Mouse (Mus musculus): Measurements from ENCODE around the gene Hk2.

Hk2 gene

DNA sequence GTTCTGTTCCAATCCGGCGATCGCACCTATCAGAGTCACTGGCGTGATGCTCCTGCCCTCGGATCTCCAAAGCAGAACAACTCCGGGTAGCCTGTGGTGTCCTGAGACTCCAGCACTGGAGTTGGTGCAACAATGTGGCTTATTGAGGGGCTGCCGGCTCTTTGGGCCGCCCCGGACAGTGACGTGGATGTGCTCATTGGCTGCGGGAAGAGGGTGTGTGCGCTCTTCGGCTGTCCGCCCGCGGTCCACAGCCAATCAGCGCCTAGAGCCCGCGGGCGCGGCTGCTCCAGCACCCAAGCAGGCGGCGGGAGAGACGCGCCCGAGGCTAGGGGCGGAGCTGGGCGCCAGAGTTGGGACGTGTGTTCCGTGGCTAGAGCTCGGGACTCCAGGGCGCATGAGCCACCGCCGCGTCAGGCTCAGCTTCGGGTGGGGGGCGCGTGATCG, at the start of gene Hk2:
TSS of gene Hk2 (minus strand) at position 134 of the 444 bp plus-strand sequence.
- peak; percentile 96 for DNase-seq

DNA sequence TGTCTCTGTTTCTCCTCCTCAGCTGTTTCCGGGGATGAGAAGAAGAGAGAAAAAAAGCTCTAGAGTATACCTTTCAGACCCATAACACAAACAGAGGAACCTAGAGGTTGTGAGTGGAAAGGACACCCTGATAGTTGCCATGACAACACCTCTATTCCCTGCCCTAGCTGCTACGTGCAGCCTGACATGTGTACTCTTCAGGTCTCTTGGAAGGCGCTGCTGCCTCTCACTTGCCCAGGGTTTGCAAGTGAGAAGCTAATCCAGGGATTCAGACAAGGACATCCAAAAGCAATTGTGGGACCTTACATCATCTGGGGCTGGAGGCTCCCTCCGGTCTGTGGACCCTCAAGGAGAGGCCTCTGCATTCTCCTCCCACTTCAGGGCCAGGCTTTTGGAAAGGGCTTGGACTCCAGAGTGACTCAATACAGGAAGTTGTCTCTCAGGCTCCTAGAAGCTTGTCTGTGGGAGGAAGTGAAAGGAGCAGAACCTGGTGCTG, 47.6 kb upstream of the Hk2 start:
- DNase-seq, result no peak

DNA sequence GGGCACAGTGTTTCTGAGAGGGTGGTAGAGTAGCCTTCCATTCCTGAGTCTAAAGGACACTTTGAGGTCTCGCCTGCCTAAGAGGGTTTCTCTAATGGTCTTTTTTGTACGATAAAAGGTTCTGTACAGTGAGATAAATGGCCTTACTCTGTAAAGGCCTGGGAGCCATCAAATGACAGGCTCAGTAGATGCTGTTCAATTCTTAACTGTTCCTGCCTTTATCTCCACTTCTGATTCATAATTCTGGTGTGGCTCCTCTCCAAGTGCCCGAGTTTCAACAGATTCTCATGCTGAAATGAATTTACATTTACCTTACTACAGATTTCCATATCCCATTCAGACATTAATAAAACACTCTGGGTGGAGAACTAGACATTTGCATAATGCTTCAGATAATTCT, 46.5 kb upstream of the Hk2 start:
- no peak for DNase-seq

DNA sequence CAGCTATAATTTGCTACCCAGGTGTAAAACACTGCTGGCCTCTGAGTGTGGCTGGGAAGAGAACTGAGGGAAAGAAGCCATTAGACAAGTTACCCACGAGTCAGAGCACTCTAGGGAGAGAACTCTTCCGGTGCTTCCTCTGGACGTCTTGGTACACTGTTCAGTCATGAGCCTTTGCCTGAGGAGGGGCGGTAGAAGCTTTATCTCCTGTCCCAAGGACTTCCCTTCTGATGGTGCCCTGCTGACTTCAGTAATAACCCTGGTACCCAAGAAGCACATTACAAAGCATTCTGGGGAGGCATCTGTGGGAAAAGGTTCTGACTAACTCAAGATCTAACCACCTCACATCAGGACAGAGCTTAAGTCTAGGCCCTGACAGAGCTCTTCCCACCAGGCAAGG, 40.6 kb upstream of the Hk2 start:
- no peak for DNase-seq

DNA sequence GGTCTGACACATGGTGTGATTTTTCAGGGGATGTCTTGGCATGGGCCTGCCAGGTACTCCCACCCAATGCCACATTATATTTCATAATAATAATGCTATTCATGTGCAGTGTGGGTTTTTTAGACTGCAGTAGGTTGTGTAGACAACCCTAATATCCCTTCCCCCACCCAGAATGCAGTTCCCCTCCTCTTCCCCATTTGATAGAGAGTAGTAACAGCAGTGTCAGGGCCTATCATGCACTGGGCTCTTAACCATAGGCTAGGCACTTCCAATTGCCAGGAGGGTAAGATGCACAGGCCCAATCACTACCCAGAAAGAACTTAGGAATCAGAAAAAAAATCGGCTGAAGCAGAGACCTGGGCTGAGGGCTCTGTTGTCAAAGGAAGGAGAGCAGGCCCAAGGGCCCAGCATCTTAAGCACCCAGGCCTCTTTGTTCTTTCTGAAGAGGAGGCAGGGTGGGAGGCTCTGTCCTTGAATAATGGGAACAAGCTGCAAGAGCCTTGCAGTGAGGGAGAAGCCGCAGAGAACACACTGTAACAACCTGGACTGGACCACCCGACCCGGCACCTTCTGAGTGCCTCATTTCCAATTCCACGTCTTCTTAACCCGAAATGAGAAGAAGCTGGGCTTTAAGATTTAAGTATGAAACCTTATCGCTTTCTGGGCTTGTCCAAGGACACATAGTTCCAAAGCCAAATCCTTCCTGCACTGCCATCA, 33.9 kb upstream of the Hk2 start:
- DNase-seq, result no peak

DNA sequence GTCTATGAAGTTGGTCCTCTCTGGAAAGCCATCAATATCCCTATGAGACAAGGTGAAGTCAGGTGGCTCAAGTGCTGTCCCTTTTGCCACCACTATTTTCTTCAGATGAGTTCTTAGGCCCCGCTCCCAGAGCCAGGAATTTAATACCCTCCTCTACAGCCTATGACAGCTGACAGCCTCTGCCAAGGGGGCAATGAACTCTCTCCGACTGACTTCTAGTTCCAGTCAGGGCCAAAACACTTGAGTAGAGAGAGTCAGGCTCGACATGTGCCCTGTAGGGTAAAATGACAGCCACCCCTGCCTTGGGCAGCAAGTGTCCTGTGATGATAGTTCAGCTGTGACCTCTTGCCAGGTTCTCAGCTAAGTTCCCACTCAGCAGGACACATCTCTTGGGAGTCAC, 32.7 kb upstream of the Hk2 start:
- DNase-seq, result no peak

DNA sequence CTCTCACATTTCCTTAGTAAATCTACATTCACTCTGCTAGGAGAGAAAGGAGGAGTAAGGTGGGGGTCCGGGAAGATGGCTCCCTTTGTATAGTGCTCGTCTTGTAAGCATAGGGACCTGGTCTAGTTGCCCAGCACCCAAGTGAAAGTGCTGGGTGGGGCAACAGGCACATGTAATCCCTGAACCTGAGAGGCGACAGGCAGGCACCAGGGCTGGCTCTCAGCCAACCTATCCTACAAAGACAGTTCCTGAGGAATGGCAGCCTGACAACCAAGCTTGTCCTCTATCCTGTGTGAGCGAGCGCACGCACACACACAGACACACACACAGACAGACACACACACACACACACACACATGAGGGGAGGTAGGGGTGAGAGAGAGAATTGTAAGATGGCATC, 32.2 kb upstream of the Hk2 start:
- no peak for DNase-seq

DNA sequence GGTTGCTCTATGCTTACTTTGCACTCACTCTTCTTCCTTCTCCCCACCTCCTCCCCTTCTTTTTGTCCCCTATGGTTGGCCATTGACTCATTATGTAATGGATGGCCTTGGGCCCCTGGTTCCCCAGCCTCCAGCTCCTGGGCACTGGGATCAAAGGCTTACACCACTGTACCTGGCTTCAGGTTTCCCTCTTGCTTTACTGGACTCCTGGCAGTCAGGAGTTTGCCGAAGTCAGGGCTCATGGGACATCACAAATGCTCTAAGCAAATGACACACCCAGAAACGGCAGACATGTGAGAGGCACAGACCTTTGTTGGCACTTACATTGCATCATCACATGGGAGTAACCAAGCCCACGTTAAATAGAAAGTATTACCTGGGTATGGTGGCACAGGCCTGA, 31.6 kb upstream of the Hk2 start:
- DNase-seq, result no peak

DNA sequence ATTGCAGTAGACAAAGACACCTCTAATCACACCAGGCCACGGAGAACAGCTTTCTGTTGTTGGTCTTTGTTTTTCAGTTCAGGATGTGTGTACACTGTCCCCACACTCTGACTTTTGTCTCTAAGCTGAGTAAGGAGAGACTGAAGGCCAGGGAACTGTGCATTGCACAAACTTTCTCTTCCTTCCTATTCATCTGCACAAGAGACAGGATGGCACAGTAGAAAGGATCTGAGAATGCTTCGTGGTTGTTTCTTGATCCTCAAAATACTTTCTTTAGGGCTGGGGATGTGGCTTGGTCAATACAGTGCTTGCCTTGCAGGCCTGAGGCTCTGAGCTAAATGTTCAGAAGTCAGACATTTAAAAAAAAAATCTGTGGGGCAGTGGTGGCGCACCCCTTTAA, 30.7 kb upstream of the Hk2 start:
- DNase-seq, result no peak

DNA sequence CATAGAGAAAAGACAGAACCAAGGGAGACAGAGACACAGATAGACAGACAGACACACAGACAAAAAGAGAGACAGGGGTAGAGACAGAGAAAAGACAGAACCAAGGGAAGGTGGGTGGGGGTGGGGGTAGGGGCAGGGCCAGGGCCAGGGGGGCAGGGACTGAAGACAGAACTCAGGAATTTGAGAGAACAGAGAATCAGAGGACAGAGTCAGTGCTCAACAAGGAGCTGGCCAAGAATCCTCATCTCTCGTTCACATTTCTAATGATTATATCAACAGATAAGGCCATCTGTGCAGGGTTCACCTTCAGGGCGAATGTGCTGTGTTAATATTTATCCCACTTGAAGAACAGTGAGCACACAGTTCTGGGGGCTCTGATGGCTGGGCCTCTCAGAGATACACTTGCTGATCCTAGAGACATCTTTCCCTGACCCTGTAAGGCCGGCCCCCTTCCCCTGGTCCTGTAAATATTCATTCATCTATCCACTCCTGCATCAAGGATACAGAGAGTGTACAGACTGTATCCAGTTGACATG, 24.0 kb upstream of the Hk2 start:
- DNase-seq, result no peak

DNA sequence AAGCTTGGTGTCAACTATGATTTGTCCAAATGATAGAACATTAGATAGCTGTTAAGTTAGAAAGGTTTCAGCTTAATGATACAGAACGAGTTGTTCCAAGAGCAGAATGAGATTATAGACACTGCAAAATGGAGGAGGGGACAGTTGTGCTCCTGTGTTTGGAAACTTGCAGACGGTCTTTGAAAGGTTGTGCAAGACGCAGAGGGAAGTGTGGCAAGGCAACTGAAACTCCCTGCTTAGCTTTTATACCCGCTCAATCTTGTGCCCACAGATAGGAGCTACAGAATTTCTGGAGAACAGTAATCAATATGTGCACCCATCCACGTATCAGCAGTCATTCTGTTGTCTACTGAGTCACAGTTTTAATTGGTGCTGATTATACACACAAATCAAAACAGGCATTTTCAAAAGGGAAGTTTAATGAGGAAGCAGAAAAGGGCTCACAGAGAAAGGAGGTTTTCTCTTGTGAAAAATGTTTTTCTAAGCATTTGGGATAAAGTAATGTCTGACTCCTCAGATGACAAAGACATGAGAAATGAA, 23.1 kb upstream of the Hk2 start:
- no peak for DNase-seq

DNA sequence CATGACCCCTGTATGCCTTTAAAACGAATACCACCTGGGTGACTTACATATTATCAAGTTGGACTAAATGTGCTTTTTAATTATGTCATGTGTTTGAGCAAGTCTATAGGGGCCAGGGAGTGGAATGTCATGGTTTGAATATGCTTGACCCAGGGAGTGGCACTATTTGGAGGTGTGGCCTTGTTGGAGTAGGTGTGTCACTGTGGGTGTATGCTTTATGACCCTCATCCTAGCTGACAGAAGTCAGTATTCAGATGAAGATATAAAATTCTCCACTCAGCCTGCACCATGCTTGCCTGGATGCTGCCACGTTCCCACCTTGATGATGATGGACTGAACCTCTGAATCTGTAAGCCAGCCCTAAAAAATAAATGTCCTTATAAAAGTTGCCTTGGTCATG, 16.6 kb upstream of the Hk2 start:
- DNase-seq, result no peak

DNA sequence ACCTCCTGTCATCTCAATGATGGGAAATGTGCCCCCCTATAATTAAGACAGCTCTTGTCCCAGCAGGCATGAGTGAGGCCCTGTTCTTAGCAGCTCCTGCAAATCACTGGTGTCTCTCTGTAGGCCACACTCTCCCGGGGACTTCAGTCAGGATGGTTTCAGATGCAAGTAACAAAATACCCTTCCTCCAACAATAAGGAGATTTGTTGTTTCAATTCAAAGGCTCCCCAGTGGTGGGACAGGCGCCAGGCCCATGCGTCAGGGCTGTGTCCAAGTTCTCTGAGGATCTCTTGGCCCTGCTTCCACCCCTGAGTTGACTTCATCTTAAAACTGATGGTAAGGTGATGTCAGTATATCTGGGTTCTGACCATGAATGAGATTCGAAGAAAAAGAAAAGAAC, 9.7 kb upstream of the Hk2 start:
- no peak for DNase-seq

DNA sequence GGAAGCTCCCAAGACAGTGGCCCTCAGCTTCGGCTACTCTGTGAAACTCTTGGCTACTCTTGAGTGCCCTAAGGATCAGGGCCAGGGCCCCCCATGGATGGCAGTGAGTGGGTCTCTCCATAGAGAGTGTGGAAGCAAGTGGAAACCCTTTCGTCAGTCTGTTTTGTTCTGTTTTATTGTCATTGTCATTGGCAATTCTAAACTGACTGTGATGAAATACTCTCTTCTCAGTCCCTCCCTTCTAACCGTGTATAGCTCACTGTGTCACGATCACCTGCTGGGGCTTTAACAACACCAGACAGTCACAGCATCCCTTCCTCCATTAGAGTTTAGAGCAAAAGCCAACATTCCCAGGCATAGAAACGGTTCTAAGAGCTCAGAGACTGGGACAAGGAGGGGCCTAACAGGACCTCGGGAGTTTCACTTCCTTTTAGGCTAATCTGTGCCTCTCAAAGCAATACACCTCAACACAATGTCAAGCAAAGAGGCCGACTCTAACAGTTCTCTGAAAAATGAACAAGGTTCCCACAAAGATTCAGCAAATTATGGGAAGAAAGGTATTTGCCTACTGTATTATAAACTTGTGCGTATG, 6.6 kb upstream of the Hk2 start:
- DNase-seq, result no peak

DNA sequence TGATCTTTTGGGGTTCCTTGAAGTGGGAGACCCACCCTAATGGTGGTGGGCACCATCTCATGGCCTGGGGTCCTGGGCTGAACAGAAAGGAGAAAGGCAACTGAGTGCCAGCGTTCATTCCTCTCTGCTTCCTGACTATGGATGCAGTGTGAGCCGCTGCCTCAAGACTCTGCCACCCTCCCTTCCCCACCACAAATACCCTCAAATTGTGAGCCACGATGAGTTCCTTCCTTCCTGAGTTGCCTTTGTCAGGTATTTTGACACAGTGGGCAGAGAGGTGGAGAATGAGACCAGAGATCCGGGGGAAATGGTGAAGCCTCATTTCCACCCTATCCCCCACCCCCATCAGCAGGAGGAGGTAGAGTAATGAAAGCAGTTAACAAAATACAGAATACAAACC, 6.1 kb upstream of the Hk2 start:
- no peak for DNase-seq

DNA sequence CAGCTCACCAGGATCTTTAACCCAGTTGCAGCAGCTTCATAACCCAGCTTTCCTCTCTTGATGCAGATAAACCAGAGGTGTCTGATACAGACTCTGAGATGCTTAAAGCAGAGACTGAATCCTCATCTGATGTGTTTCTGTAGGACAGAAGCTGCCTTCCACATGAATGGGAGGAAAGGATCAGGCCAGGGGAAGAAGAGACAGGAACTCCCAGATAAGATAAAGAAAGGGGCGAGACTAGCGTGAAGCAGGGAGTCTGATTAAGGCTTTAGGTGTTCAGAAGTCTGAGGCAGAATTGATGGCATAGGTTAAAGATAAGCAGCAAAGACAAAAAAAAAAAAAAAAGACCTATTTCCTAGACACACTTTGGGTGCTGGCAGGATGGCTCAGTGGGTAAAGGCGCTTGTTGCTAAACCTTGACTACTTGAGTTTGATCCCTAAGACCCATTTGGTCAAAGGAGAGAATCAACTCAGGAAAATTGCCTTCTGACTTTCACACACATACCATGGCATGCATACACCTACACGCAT, 2.9 kb upstream of the Hk2 start:
- no peak for DNase-seq

DNA sequence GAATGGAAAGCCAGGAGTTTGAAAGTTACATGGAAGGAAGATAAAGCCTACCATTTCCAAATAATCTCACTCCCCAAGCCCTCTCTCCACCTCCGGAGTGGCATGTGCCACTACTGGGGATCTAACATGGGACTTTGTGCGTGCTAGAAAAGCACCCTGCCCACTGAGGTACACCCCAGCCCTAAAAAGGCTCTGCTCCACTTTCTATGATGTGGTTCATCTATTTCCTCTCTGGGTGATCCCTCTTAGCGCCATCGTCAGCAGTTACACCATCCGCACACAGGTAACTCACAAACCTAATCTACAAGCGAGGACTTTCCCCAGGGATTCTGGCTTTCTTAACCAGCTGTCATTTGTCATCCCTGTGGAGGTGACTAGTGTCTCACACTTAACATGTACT, 1.1 kb upstream of the Hk2 start:
- no peak for DNase-seq

DNA sequence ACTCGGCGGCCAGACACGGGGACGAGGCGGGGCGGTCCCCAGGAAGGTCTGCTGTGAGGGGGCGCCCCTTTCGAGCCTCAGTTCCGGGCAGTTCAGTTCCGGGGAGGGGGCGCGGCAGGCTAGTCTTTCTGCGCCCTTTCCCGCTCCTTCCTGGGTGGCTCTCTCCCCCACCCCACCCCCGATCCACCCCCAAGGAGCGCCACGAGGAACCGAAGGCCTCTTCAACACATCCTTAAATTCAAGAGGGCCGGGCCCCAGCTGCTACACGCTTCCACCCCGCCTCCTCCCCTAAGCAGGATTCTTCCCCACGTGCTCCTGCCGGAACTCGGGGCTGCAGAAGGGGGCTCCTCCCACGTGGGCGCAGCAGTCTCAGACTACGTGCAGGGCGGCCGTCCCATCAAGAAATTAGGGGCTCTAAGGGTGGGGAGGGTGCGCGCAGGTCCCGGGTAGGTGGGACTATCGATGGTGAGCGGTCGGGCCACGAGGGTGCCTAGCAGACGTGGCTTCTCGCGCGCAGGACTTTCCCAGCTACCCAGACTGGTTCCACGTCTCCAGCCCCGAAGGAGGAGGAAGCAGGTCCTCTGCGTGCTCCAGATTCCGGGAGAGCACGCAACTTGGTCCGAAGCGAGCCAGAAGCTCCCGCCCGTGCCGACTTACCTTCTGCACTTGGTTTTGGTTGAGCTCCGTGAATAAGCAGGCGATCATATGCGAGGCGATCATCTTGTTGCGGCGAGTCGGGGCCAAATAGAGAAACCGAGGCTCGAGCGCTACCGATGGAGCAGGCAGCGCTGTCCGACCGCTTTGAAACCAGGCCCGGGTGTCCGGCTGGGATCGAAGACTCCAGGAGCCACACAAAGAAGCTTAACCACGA, 758 bp downstream of the Hk2 start:
- DNase-seq, result peak; percentile 75

DNA sequence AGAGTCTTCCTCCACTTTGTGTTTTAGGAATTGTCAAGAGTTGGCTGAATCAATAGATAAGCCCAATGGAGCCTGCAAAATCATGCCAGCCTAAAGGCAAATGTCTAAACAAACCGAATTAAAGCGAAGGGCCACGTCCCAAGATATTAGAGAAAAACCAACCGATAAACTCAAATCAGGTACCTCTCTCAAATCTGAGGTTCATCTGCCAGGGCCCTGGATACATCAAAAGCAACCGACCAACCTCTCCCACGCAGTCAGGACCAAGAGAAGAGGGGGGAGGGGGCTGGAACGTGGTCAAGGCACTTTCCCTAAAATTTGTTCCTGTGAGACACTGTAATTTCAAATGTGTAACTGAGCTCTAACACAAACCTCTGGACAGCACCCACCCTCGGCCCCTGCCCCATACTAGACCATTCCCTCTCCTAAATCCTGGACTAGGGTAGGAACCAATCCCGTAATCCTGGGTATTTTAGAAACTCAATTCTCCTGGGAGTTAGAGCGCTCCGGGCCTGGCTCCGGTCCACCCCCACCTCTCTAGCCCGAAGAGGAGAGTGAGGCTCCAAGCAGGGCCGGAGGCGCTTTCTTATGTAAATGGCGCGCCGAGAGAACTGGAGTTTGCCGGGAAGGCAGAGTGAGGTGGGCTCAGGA, 1.7 kb downstream of the Hk2 start:
- DNase-seq, result peak; percentile 40

DNA sequence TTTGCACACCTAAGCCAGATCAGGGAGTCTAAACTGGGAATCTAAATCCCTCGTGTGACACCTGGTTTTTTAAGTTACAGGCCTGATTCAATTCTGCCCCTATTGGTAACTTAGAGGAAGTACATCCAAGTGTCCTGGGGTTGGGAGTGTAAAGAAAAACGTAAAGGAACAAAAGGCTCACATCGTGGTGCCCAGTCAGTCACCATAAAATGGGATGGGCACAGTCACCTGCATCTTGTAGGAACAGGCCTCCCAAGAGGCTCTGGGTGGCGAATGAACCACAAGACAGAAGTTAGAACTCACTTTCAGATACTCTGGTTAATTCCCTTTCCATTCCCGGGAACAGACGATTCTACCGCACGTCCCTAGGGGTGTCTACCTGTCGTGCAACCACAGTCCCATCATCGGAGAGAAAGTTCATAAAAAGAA, 2.3 kb downstream of the Hk2 start:
- peak; percentile 70 for DNase-seq

DNA sequence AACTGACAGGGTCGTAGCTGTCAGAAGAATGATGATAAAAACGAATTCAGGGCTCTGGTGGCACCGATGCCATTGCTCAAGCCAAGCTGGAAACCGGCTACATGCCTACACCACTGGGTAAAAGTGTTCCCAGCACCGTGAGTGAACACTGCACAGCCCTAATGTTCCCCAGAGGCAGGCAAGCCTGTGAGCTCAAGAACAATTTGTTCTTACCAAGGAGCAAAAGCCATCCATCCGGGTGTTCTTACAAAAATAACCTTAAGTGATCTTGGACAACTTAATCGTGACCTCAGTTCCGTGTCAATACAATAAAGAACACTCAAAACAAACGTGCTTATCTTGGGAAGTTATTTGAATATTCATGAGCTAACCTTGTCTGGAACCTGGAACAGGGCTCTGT, 3.2 kb downstream of the Hk2 start:
- no peak for DNase-seq

DNA sequence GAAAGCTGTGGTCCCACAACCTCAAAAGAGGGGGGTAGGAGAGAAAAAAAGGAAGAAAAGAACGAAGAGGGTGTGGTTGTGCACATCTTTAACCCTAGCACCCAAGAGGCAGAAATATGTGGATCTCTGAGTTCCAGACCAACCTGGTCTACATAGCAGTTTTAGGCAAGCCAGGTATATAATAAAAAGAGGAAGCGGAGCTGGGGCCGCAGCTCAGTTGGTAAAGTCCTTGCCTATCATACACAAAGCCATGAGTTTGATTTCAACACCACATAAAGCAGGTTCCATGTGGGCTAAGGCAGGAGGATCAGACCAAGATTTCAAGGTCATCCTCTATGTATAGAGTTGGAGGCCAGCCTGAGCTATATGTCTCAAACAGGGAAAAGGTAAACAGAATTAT, 4.0 kb downstream of the Hk2 start:
- DNase-seq, result no peak

Data from retina, postnatal 1 day (tissue).